Mouse (Mus musculus) C2C12 (cell line): ENCODE results near the gene Gfod1. TPM values are rescaled to one million over a fixed set of nuclear protein-coding genes. Genes with fewer than 3 reads are reported as not detected.
A peak's percentile ranks its signal among the peaks of the same experiment; 100 is the strongest.

ENCODE experiments used
- H3K27me3 ChIP-seq: one replicate; pipeline ENCODE4 v1.6.1; 2011; ENCODE audit not compliant: control insufficient read depth, insufficient read depth, insufficient read length
- H3K36me3 ChIP-seq: one replicate; pipeline ENCODE4 v1.6.1; 2011; ENCODE audit not compliant: control insufficient read depth, insufficient read depth
- H3K4me3 ChIP-seq: one replicate; pipeline ENCODE4 v1.5.1; 2011; ENCODE audit warnings: mild to moderate bottlenecking, control low read depth; ENCODE audit not compliant: poor library complexity, insufficient read depth, severe bottlenecking
- H3K79me2 ChIP-seq: one replicate; pipeline ENCODE4 v1.6.1; 2011; ENCODE audit not compliant: control insufficient read depth, insufficient read depth
- H3K79me3 ChIP-seq: one replicate; pipeline ENCODE4 v1.6.1; 2011; ENCODE audit warnings: low read depth, control low read depth
- H3ac ChIP-seq: one replicate; pipeline ENCODE3; 2011; ENCODE audit warnings: low read depth; ENCODE audit not compliant: control insufficient read depth, insufficient read length
- CEBPB ChIP-seq: IDR thresholded peaks from one replicate; pipeline ENCODE4 v1.6.1; 2011; ENCODE audit warnings: low read depth, mild to moderate bottlenecking, control low read depth, moderate library complexity
- CTCF ChIP-seq: IDR thresholded peaks from one replicate; pipeline ENCODE4 v1.5.1; 2011; ENCODE audit not compliant: control insufficient read depth, insufficient read depth, insufficient read length
- FOSL1 ChIP-seq: IDR thresholded peaks from one replicate; pipeline ENCODE4 v1.8.0; 2011; ENCODE audit warnings: mild to moderate bottlenecking, low read length; ENCODE audit not compliant: poor library complexity, insufficient read depth, severe bottlenecking
- MAX ChIP-seq: IDR thresholded peaks from one replicate; pipeline ENCODE4 v1.6.1; 2011; ENCODE audit warnings: mild to moderate bottlenecking, control low read depth
- MYOD1 ChIP-seq: IDR thresholded peaks from one replicate; pipeline ENCODE4 v1.6.1; 2011; ENCODE audit warnings: low read depth; ENCODE audit not compliant: control insufficient read depth, insufficient read length
- MYOG ChIP-seq: IDR thresholded peaks from one replicate; pipeline ENCODE4 v1.6.1; 2011; ENCODE audit not compliant: control insufficient read depth, insufficient read length; ENCODE audit errors: extremely low read depth
- USF1 ChIP-seq: IDR thresholded peaks from one replicate; pipeline ENCODE4 v1.6.1; 2011; ENCODE audit warnings: low read depth, mild to moderate bottlenecking, control low read depth, moderate library complexity
- polyA plus RNA-seq: library from polyadenylated mRNA; unstranded; fragments of >200 nt; fragmentation: generic; extraction: Trizol; gene quantifications from one replicate; pipeline ENCODE4 v1.2.1, GENCODE M21; 2012; ENCODE audit warnings: missing spikeins

Gene Gfod1
- polyA plus RNA-seq, 1 experiment: 10.3 TPM

DNA sequence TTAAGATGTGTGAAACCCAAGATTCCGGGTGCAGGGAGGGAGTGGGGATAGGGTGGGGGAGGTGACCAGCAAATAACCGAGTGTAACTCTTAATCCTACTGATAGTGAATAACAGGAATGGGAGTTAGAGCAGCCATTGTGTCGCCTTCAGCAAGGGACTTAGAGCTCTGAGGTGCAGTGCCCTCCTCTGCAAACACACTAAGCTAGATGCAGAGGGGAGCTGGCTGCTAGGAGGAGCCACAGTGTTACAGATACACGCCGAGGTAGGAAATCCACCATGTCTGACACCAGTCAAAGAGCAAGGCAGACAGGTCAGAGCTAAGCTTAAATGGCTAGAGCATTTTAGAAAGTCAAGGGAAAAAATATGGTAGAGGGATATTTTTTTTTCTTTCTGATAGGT lies 146.6 kb downstream of the Gfod1 start:
- H3K79me2 ChIP-seq: no peaks in the 10 kb centered on the region
- H3K27me3 ChIP-seq: no peaks in the 10 kb centered on the region
- no peak overlapping the region for H3ac ChIP-seq
- H3K36me3 ChIP-seq: peaks cover 4% of the 10 kb centered on the region
- no peak overlapping the region for H3K4me3 ChIP-seq
- H3K79me3 ChIP-seq: no peaks in the 10 kb centered on the region
- TF ChIP-seq MYOD1 (no peak), CEBPB (no peak), CTCF (no peak), MYOG (no peak), MAX (no peak), FOSL1 (no peak), USF1 (no peak)

DNA sequence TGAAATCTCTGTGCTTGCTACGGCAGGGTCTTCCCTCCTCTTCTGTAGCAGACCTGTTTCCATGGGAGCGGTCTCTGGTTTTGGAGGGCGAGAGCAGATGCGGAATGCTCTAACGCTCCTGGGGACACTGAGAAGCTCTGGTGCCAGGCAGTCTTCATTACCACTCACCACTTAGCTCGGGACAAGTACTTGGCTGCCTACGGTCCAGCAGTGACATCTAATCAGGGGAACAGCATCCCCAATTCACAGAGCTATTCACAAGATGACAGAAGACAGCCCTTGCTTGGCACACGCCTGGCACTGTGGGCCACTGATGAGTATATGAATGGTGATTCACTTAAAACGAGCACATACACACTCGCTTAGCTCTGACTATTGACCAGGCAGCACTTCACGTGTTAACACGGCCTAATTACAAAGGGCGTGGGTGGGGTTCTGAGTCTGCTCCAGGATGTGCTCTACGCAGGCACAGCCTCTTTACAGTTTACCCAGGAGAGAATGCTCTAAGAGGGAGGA lies 151.9 kb downstream of the Gfod1 start:
- no peak for TF ChIP-seq MYOD1
- TF ChIP-seq MYOG: no peak
- no peak for TF ChIP-seq FOSL1
- TF ChIP-seq MAX: no peak
- TF ChIP-seq CTCF: no peak
- no peak for TF ChIP-seq CEBPB
- TF ChIP-seq USF1: no peak
- H3K4me3 ChIP-seq: no peak overlapping the region
- H3ac ChIP-seq: no peak overlapping the region
- no peaks in the 10 kb centered on the region for H3K79me2 ChIP-seq
- no peaks in the 10 kb centered on the region for H3K36me3 ChIP-seq
- no peaks in the 10 kb centered on the region for H3K27me3 ChIP-seq
- H3K79me3 ChIP-seq: no peaks in the 10 kb centered on the region

DNA sequence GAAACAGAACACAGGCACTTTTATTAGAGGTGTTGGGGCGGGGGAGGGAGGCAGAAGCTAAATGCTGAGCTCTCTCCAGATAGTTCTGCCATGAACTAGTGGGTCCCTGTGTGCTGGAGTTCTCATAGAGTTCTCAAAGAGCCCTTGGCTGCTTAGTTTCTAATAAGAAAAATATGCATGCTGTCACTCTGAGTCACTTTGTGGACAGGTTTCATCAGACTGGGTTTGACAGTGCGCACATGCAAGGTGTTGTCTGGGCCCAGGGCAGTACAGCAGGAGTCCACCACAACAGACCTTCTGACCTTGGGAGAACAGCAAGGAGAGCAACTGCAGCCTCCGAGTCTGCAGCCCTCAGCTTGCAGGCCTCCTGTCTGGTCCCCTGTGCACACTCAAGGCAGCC lies 154.3 kb downstream of the Gfod1 start:
- no peaks in the 10 kb centered on the region for H3K27me3 ChIP-seq
- TF ChIP-seq MYOG (no peak), MYOD1 (peak; percentile 27), FOSL1 (peak; percentile 44), CEBPB (peak; percentile 74)
- no peak overlapping the region for H3K4me3 ChIP-seq
- H3ac ChIP-seq: no peak overlapping the region
- H3K79me2 ChIP-seq: no peaks in the 10 kb centered on the region
- no peaks in the 10 kb centered on the region for H3K36me3 ChIP-seq
- H3K79me3 ChIP-seq: no peaks in the 10 kb centered on the region

DNA sequence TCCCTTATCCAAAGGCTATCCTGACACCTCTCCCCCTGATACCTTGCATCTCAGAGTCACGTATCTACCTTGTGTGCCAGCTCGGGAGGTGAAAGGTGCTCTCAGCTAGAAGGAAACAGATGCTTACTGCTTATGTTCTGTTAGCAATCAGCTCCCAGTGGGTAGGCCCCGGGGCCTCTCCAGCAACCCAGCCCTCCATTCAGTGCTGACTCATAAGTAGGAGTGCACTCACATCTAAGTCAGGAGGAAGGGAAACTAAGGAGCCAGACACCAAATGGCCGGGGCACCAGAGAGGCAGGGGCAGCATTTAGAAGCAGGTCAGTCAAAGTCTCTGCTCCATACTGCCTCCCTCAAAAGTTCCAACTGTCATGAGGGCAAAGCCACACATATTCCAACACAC lies 155.3 kb downstream of the Gfod1 start:
- H3K36me3 ChIP-seq: no peaks in the 10 kb centered on the region
- no peaks in the 10 kb centered on the region for H3K27me3 ChIP-seq
- no peak overlapping the region for H3ac ChIP-seq
- H3K79me2 ChIP-seq: no peaks in the 10 kb centered on the region
- no peak for TF ChIP-seq CEBPB
- H3K4me3 ChIP-seq: no peak overlapping the region
- no peaks in the 10 kb centered on the region for H3K79me3 ChIP-seq

DNA sequence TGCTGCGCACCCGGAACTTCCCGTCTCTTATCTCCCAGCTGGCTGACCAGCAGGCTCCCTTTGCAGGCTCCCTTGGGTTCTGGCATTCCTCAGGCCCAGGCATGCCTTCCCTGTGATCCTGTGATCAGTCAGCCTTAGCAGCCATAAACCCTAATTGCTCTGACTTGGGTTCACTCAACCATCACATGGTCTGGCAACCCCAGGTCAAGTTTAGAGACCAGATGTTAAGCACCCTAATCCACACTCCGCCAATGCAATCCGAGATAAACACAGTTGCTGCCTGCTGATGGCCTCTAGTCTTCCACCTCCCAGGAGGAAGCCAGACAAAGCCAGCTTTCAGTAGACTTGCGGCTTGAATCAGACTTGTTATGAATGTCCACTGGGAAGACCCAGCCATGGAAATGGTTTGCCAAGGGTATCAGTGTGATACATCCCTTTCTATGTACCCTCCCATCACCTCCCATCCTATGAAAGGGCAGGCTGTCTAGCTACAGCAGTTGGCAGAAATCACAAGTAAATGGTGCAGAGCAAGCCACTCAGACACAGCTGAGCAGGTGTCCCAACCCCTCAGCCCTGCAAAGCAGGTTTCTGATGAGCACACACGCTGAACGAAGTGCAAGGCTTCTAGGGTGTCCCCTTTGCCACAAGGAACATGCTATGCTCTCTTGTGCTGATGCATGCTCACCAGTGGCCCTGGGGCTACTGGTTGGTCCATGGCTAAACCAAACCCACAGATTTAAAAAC lies 157.3 kb downstream of the Gfod1 start:
- no peaks in the 10 kb centered on the region for H3K36me3 ChIP-seq
- no peaks in the 10 kb centered on the region for H3K27me3 ChIP-seq
- H3ac ChIP-seq: no peak overlapping the region
- no peaks in the 10 kb centered on the region for H3K79me3 ChIP-seq
- no peaks in the 10 kb centered on the region for H3K79me2 ChIP-seq
- no peak overlapping the region for H3K4me3 ChIP-seq
- TF ChIP-seq USF1 (no peak), MAX (no peak), MYOG (no peak), CTCF (no peak), MYOD1 (peak; percentile 2), FOSL1 (no peak)

Other genes starting within 250 kb of the Gfod1 start
- 15.9 TPM for gene Tbc1d7, start 132.7 kb downstream of the Gfod1 start, polyA plus RNA-seq
- gene Sirt5, start 61.3 kb upstream of the Gfod1 start, polyA plus RNA-seq: 3.3 TPM
- 94.1 TPM for gene Nol7, start 94.2 kb upstream of the Gfod1 start, polyA plus RNA-seq
- 17.6 TPM for gene Ranbp9, start 177.1 kb upstream of the Gfod1 start, polyA plus RNA-seq